In the genomic region with DNA sequence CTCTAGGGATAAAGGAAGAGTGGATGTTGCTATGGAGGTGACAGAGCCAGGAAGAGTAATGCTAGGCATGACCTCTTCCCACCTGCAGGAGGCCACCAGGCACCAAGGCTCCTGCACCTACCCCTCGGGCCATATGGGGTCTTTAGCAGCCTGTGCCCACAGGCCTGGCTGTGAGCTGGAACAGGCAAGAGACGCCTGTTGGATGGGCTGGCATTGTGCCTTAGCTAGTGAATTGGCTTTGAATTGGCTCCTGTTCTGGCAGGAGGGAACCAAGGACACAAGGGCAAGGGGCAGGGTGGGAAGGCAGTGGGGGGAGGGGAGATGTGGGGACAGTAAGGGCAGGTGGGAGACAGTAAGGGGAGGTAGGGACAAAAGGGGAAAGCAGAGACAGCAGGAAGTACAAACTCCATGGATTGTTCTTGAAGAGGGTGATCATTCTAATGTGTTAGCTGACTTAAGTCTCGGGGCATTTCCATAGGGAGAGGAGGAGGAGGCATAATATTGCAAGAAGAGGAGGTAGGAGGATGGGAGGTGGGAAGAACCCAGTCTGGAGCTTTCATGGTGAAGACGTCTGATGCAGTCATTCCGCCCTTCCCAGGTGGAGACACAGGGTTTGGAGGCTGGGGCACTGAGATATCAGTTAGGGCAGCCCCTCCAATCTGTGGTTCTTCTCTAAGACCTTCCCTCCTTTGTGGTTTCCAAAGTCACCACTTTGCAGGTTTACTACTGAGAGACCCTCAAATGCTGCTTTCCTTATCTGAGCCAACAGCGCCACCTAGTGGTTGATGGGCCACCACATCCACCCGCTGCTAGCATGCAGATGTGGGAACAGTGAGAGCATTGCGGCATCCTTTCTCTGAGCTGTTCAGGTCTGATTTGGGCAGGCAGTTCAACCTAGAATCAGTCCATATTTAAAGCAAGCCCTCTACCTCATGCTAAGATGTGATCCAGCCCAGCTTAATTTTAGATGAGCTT, we compare ENCODE assay signal across 8 mouse cellular contexts.
DNase-seq lines count a peak whose midpoint lies in the region; ATAC-seq and TF ChIP-seq lines count a peak whose summit lies in the region.

No protein-coding gene starts in this region.

- H3K27me3 ChIP-seq in midbrain, embryonic 13.5 days: no peaks in the 10 kb centered on the region
- H3K27me3 ChIP-seq in spleen, adult 2 months (ENCODE audit: control insufficient read depth, insufficient read depth, low read length): no peaks in the 10 kb centered on the region

- ATAC-seq in midbrain, embryonic 13.5 days: peak; percentile 88

- no peak for TF ChIP-seq POLR2A in spleen, adult 2 months (IDR thresholded peaks at IDR 0.05; ENCODE audit: low read depth, low read length)

- H3K36me3 ChIP-seq in midbrain, embryonic 13.5 days: peaks cover 41% of the 10 kb centered on the region
- H3K36me3 ChIP-seq in spleen, adult 2 months (ENCODE audit: control insufficient read depth, insufficient read depth, low read length): no peaks in the 10 kb centered on the region

- TF ChIP-seq CTCF in spleen, adult 2 months (IDR thresholded peaks at IDR 0.05; ENCODE audit: extremely low read depth, insufficient read depth, insufficient read length, insufficient replicate concordance): peak; percentile 72; the same call in 1 of the 2 replicates

- H3K4me2 ChIP-seq in midbrain, embryonic 13.5 days (replicated peaks): no peak overlapping the region

- peaks cover 19% of the 10 kb centered on the region for H3K4me1 ChIP-seq in midbrain, embryonic 13.5 days (replicated peaks)
- H3K4me1 ChIP-seq in spleen, adult 2 months (ENCODE audit: control insufficient read depth, insufficient read depth, insufficient read length): no peaks in the 10 kb centered on the region

- peak overlapping the region; percentile 58 for H3K27ac ChIP-seq in midbrain, embryonic 13.5 days
- H3K27ac ChIP-seq in spleen, adult 2 months (ENCODE audit: insufficient read depth, low read length): no peak overlapping the region

- DNase-seq in gastrocnemius, adult 18-20 months (ENCODE audit: low spot score): peak; percentile 43
- DNase-seq in gastrocnemius, postnatal 25 days: no peak
- peak; percentile 81 for DNase-seq in cerebellum, adult 8-10 months
- DNase-seq in frontal cortex, adult 2 months (ENCODE audit: extremely low spot score in 1 of 2, low spot score in 1 of 2): peak; percentile 70 to 96
- DNase-seq in kidney, adult 11 months: peak; percentile 17
- DNase-seq in left cerebral cortex, postnatal 25 days (ENCODE audit: low spot score in 2 of 2): peak; percentile 89 to 93
- peak; percentile 3 to 37 for DNase-seq in spleen, adult 2 months (ENCODE audit: low read depth in 1 of 2, low spot score in 2 of 2)

- no peaks in the 10 kb centered on the region for H3K9me3 ChIP-seq in midbrain, embryonic 13.5 days

- 0 out of 2 replicates have a peak overlapping the region, but pooled peaks have one; percentile 28 for H3K9ac ChIP-seq in midbrain, embryonic 13.5 days (replicated peaks)

- intact Hi-C loops in left cerebral cortex, postnatal 25 days (cut with DNase I): loop anchor here (2.0 to 10.0 kb wide), 7 partner anchors 154 to 987 kb away; a partner anchor contains a TSS

- no peak overlapping the region for H3K4me3 ChIP-seq in midbrain, embryonic 13.5 days (replicated peaks)
- H3K4me3 ChIP-seq in spleen, adult 2 months (ENCODE audit: extremely low read depth, insufficient read depth, insufficient read length): no peak overlapping the region

- 29% methylated on average over 8 of the region's 8 CpGs for WGBS in midbrain, embryonic 13.5 days
- 35% methylated on average over 8 of the region's 8 CpGs for WGBS in spleen, adult 2 months
